Mouse (Mus musculus) C2C12 (cell line): ENCODE data around the gene Rgs9. TPM values are rescaled to one million over a fixed set of nuclear protein-coding genes. Genes with fewer than 3 reads are reported as not detected.

Source experiments
- H3K27me3 ChIP-seq: one replicate; pipeline ENCODE4 v1.6.1; 2011; ENCODE audit not compliant: control insufficient read depth, insufficient read depth, insufficient read length
- H3K36me3 ChIP-seq: one replicate; pipeline ENCODE4 v1.6.1; 2011; ENCODE audit not compliant: control insufficient read depth, insufficient read depth
- H3K4me3 ChIP-seq: one replicate; pipeline ENCODE4 v1.5.1; 2011; ENCODE audit warnings: mild to moderate bottlenecking, control low read depth; ENCODE audit not compliant: poor library complexity, insufficient read depth, severe bottlenecking
- H3K79me2 ChIP-seq: one replicate; pipeline ENCODE4 v1.6.1; 2011; ENCODE audit not compliant: control insufficient read depth, insufficient read depth
- H3K79me3 ChIP-seq: one replicate; pipeline ENCODE4 v1.6.1; 2011; ENCODE audit warnings: low read depth, control low read depth
- H3ac ChIP-seq: one replicate; pipeline ENCODE3; 2011; ENCODE audit warnings: low read depth; ENCODE audit not compliant: control insufficient read depth, insufficient read length
- CEBPB ChIP-seq: IDR thresholded peaks from one replicate; pipeline ENCODE4 v1.6.1; 2011; ENCODE audit warnings: low read depth, mild to moderate bottlenecking, control low read depth, moderate library complexity
- CTCF ChIP-seq: IDR thresholded peaks from one replicate; pipeline ENCODE4 v1.5.1; 2011; ENCODE audit not compliant: control insufficient read depth, insufficient read depth, insufficient read length
- FOSL1 ChIP-seq: IDR thresholded peaks from one replicate; pipeline ENCODE4 v1.8.0; 2011; ENCODE audit warnings: mild to moderate bottlenecking, low read length; ENCODE audit not compliant: poor library complexity, insufficient read depth, severe bottlenecking
- MAX ChIP-seq: IDR thresholded peaks from one replicate; pipeline ENCODE4 v1.6.1; 2011; ENCODE audit warnings: mild to moderate bottlenecking, control low read depth
- MYOD1 ChIP-seq: IDR thresholded peaks from one replicate; pipeline ENCODE4 v1.6.1; 2011; ENCODE audit warnings: low read depth; ENCODE audit not compliant: control insufficient read depth, insufficient read length
- MYOG ChIP-seq: IDR thresholded peaks from one replicate; pipeline ENCODE4 v1.6.1; 2011; ENCODE audit not compliant: control insufficient read depth, insufficient read length; ENCODE audit errors: extremely low read depth
- USF1 ChIP-seq: IDR thresholded peaks from one replicate; pipeline ENCODE4 v1.6.1; 2011; ENCODE audit warnings: low read depth, mild to moderate bottlenecking, control low read depth, moderate library complexity
- polyA plus RNA-seq: library from polyadenylated mRNA; unstranded; fragments of >200 nt; fragmentation: generic; extraction: Trizol; gene quantifications from one replicate; pipeline ENCODE4 v1.2.1, GENCODE M21; 2012; ENCODE audit warnings: missing spikeins

Gene Rgs9
- polyA plus RNA-seq, 1 experiment, result 0.02 TPM

DNA sequence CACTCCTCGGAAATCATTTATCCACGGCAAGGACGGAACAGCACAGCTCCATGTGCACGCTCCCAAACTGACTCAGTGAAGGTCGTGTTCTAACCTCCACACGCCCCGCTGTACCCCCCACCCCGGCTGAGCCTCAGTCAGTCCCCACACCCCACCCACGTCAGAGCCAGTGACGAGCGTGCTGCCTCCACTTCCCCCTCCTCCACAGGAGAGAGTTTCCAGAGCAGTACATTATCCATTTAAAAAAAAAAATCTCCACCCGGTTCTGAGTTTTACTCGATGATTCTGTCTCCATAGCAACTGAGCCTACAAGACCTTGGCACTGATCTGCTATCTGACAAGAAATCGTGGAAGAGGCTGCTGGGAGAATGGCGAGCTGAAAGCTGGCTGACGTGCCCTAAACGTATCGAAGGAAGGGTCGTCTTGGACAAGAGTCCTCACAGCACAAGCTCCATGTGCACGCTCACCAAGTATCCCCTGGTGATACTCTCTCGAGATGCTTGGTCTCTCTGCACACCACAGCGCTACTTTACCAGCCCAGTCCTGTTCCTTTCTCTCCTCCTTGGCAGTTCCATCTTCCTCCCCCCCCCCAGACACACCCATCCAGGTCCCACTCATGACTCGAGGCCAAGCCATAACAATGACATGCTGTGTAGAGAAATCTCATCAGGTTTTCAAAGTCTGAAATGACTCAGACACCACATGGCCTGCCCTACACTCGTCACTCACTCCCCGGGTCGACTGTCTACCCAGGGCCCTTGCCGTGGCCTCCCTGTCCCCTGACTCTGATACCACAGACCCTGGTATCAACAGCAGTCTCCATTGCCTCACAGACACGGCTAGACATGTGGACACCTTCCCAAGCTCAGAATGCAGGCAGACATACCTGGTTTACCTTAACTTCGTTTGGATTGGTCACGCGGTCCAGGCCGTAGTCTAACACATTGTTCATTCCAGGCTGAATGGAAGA is 38.7 kb downstream of the Rgs9 start:
- no peak overlapping the region for H3K4me3 ChIP-seq
- no peak overlapping the region for H3ac ChIP-seq
- no peaks in the 10 kb centered on the region for H3K36me3 ChIP-seq
- H3K79me2 ChIP-seq, result no peaks in the 10 kb centered on the region
- TF ChIP-seq FOSL1, result no peak
- TF ChIP-seq USF1, result no peak
- TF ChIP-seq CTCF, result no peak
- TF ChIP-seq MYOG, result no peak
- no peak for TF ChIP-seq CEBPB
- no peak for TF ChIP-seq MYOD1
- no peak for TF ChIP-seq MAX
- H3K27me3 ChIP-seq, result peaks cover 3% of the 10 kb centered on the region
- no peaks in the 10 kb centered on the region for H3K79me3 ChIP-seq

DNA sequence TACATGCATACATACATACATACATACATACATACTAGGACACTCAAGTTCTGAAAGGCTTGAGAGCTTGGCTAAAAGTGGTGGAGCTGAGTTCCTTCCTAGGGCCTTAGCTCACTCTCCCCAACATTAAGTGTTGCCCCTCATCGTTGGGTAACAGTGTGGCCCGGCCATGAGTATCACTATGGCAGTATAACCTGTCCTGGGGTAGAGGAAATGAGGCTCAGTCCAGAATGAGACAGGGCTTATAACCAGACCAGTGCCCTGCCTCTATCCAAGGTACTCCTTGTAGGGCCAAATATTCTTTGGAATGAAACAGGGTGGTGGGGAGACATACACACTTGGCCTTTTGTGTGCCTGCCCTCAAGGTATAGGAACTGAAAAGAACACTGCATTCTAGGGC is 40.1 kb downstream of the Rgs9 start:
- TF ChIP-seq USF1 (no peak), FOSL1 (no peak), CTCF (no peak), CEBPB (no peak), MYOG (no peak), MYOD1 (no peak), MAX (no peak)
- no peak overlapping the region for H3K4me3 ChIP-seq

DNA sequence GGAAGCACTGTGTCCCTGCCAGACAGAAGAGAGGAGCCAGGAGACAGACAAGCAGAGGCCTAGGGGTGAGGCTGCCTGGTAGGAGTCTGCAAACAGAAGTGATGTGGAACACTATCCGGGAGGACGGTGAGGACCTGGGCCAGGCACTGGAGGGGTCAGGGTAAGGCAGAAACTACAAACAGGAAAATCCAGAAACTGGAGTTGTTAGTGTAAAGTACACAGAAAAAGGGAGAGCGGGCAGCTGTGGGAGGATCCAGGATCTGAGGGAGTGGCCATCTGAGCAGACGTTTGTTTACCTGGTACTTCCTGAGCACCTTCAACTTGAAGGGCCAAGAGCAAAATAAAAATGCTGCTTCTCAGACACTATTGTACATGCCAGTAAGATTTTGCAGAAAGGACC is 42.9 kb downstream of the Rgs9 start:
- H3K4me3 ChIP-seq, result no peak overlapping the region
- no peaks in the 10 kb centered on the region for H3K79me2 ChIP-seq
- H3K79me3 ChIP-seq, result no peaks in the 10 kb centered on the region
- H3K27me3 ChIP-seq, result peaks cover 23% of the 10 kb centered on the region
- TF ChIP-seq CTCF (no peak), MAX (no peak), CEBPB (no peak), FOSL1 (no peak), USF1 (no peak), MYOG (no peak), MYOD1 (no peak)
- no peaks in the 10 kb centered on the region for H3K36me3 ChIP-seq
- no peak overlapping the region for H3ac ChIP-seq

More for the DNA sequence above, 40.1 kb downstream of the Rgs9 start:
- Histone ChIP-seq H3ac (no peak overlapping the region), H3K36me3 (no peaks in the 10 kb centered on the region), H3K27me3 (peaks cover 10% of the 10 kb centered on the region), H3K79me2 (no peaks in the 10 kb centered on the region), H3K79me3 (no peaks in the 10 kb centered on the region)

DNA sequence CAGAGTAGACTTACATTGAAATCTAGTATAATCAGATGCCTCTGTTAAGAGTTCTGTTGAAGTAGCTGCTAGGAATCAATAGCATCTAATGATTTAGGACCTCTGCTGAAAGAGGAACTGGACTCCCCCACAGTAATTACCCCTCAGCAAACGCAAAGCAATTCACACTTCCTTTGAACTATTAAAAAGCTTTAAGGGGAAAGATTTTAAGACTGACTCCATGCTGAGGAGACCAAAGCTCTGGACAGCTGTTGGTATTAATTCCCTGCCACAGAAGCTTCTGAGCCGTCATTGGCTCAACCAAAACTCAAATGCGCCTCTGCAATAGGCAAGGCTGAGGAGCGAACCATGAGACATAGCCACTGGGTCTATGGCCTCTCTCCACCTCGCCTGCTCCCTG is 45.4 kb downstream of the Rgs9 start:
- Histone ChIP-seq H3K79me3 (no peaks in the 10 kb centered on the region), H3ac (no peak overlapping the region), H3K79me2 (no peaks in the 10 kb centered on the region), H3K4me3 (no peak overlapping the region), H3K36me3 (no peaks in the 10 kb centered on the region), H3K27me3 (peaks cover 28% of the 10 kb centered on the region)
- no peak for TF ChIP-seq MYOD1
- TF ChIP-seq FOSL1, result no peak

DNA sequence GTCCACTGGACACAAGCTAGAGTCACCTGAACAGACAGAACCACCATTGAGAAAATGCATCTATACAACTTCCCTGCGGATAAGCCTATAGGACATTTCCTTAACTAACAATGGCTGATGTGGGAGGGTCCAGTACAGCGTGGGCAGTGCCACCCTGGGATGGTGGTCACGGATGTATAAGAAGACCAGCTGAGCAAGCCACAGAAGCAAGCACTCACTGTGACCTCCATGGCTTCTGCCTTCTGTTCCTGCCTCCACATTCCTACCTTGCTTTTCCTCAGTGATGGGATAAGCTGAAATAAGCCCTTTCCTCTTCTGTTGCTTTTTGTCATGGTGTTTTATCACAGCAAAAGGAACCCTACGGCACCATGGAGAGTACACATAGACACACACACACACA is 47.4 kb downstream of the Rgs9 start:
- Histone ChIP-seq H3K79me2 (no peaks in the 10 kb centered on the region), H3K36me3 (no peaks in the 10 kb centered on the region), H3K79me3 (no peaks in the 10 kb centered on the region), H3K4me3 (no peak overlapping the region), H3ac (no peak overlapping the region), H3K27me3 (peaks cover 28% of the 10 kb centered on the region)
- TF ChIP-seq MAX (no peak), CTCF (no peak), CEBPB (no peak), MYOD1 (no peak), MYOG (no peak), USF1 (no peak), FOSL1 (no peak)

DNA sequence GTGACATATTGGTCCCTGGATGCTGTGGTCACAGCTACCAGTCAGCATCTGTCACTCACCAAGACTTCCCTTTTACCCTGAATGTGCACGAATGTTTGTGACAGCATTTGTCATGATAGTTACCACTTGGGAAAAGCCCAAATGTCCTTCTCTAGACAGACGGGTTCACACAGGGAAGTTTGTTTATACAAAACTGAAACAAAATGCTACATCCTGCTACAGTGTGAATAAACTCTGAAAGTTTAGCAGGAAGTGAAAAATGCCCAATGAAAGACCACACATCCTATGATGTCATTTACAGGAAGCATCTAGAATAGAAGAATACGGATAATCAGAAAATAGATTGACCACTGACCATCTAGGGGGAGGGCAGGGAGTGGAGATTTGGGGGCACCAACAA is 51.0 kb downstream of the Rgs9 start:
- no peaks in the 10 kb centered on the region for H3K36me3 ChIP-seq
- peaks cover 14% of the 10 kb centered on the region for H3K27me3 ChIP-seq
- H3K79me3 ChIP-seq, result no peaks in the 10 kb centered on the region
- H3K4me3 ChIP-seq, result no peak overlapping the region
- no peak for TF ChIP-seq MYOG
- no peaks in the 10 kb centered on the region for H3K79me2 ChIP-seq
- H3ac ChIP-seq, result no peak overlapping the region
